Mouse (Mus musculus): ENCODE data around the gene Fanca. TPM values are rescaled to one million over a fixed set of nuclear protein-coding genes. Genes with fewer than 3 reads are reported as not detected.
"Not testable (repeated sequence)": the region's sequence is repeated elsewhere in the genome, so short reads cannot be mapped to it uniquely, and the experiment has no call there.

Fanca gene
- polyA plus RNA-seq, 1 experiment, result 123 TPM

GRCm38 (mm10) chr8:123330701-123331100, 12.3 kb upstream of the Fanca start:
- DNase-seq (ENCODE audit: low read depth), result no peak

GRCm38 (mm10) chr8:123329961-123330360, 11.6 kb upstream of the Fanca start:
- no peak for DNase-seq (ENCODE audit: low read depth)

- DNase-seq (ENCODE audit: low read depth), result no peak
These were observed 11.0 kb upstream of the Fanca start for GRCm38 (mm10) chr8:123329350-123329749.

GRCm38 (mm10) chr8:123328552-123328951, 10.2 kb upstream of the Fanca start:
- no peak for DNase-seq (ENCODE audit: low read depth)

GRCm38 (mm10) chr8:123319522-123320164, 1.3 kb upstream of the Fanca start:
- DNase-seq (ENCODE audit: low read depth), result no peak

GRCm38 (mm10) chr8:123317781-123318466, 452 bp downstream of the Fanca start:
- peak; percentile 70 for DNase-seq (ENCODE audit: low read depth)

- DNase-seq (ENCODE audit: low read depth), result no peak
These were observed 9.6 kb downstream of the Fanca start for GRCm38 (mm10) chr8:123308738-123309137.

GRCm38 (mm10) chr8:123298301-123298700, 20.1 kb downstream of the Fanca start:
- no peak for DNase-seq (ENCODE audit: low read depth)

- no peak for DNase-seq (ENCODE audit: low read depth)
These were observed 25.6 kb downstream of the Fanca start for GRCm38 (mm10) chr8:123292785-123293184.

GRCm38 (mm10) chr8:123292281-123292680, 26.1 kb downstream of the Fanca start:
- no peak for DNase-seq (ENCODE audit: low read depth)

- DNase-seq (ENCODE audit: low read depth), result no peak
These were observed 26.7 kb downstream of the Fanca start for GRCm38 (mm10) chr8:123291716-123292115.

- DNase-seq (ENCODE audit: low read depth), result no peak
These were observed 27.7 kb downstream of the Fanca start for GRCm38 (mm10) chr8:123290679-123291078.

GRCm38 (mm10) chr8:123290166-123290565, 28.2 kb downstream of the Fanca start:
- no peak for DNase-seq (ENCODE audit: low read depth)

- DNase-seq (ENCODE audit: low read depth), result no peak
These were observed 31.0 kb downstream of the Fanca start for GRCm38 (mm10) chr8:123287362-123287761.

- DNase-seq (ENCODE audit: low read depth), result no peak
These were observed 33.9 kb downstream of the Fanca start for GRCm38 (mm10) chr8:123284493-123284892.

GRCm38 (mm10) chr8:123283991-123284390, 34.4 kb downstream of the Fanca start:
- DNase-seq (ENCODE audit: low read depth), result no peak

GRCm38 (mm10) chr8:123282994-123283393, 35.4 kb downstream of the Fanca start:
- DNase-seq (ENCODE audit: low read depth), result not testable (repeated sequence)

- peak; percentile 64 for DNase-seq (ENCODE audit: low read depth)
These were observed 37.9 kb downstream of the Fanca start for GRCm38 (mm10) chr8:123280302-123281094.

GRCm38 (mm10) chr8:123279828-123280227, 38.5 kb downstream of the Fanca start:
- DNase-seq (ENCODE audit: low read depth), result no peak

- no peak for DNase-seq (ENCODE audit: low read depth)
These were observed 39.9 kb downstream of the Fanca start for GRCm38 (mm10) chr8:123278445-123278844.

- DNase-seq (ENCODE audit: low read depth), result no peak
These were observed 43.3 kb downstream of the Fanca start for GRCm38 (mm10) chr8:123275096-123275495.

- DNase-seq (ENCODE audit: low read depth), result no peak
These were observed 43.9 kb downstream of the Fanca start for GRCm38 (mm10) chr8:123274447-123274846.

- no peak for DNase-seq (ENCODE audit: low read depth)
These were observed 46.5 kb downstream of the Fanca start for GRCm38 (mm10) chr8:123271901-123272300.
